Mouse (Mus musculus): Measurements from ENCODE around the gene Ostf1. TPM values are rescaled to one million over a fixed set of nuclear protein-coding genes. Genes with fewer than 3 reads are reported as not detected.

The Ostf1 gene
- total RNA-seq, 2 experiments from 2014 or later: 39.9 to 42.2 TPM

GRCm38 (mm10) chr19:18573907-18574306 is 57.7 kb downstream of the Ostf1 start:
- DNase-seq (ENCODE audit: low spot score in 2 of 2): no peak

- no peak for DNase-seq (ENCODE audit: low spot score in 2 of 2)
Observed at GRCm38 (mm10) chr19:18573443-18573842, 58.2 kb downstream of the Ostf1 start.

GRCm38 (mm10) chr19:18569496-18569895 is 62.1 kb downstream of the Ostf1 start:
- DNase-seq (ENCODE audit: low spot score in 2 of 2): no peak

- no peak for DNase-seq (ENCODE audit: low spot score in 2 of 2)
Observed at GRCm38 (mm10) chr19:18568828-18569430, 62.7 kb downstream of the Ostf1 start.

- no peak for DNase-seq (ENCODE audit: low spot score in 2 of 2)
Observed at GRCm38 (mm10) chr19:18567936-18568827, 63.4 kb downstream of the Ostf1 start.

GRCm38 (mm10) chr19:18567501-18567900 is 64.1 kb downstream of the Ostf1 start:
- no peak for DNase-seq (ENCODE audit: low spot score in 2 of 2)

- DNase-seq (ENCODE audit: low spot score in 2 of 2): no peak
Observed at GRCm38 (mm10) chr19:18557708-18558107, 73.9 kb downstream of the Ostf1 start.

GRCm38 (mm10) chr19:18555645-18556044 is 76.0 kb downstream of the Ostf1 start:
- no peak for DNase-seq (ENCODE audit: low spot score in 2 of 2)

- DNase-seq (ENCODE audit: low spot score in 2 of 2): peak in 1 of 2 experiments; percentile 61
Observed at GRCm38 (mm10) chr19:18548668-18549067, 83.0 kb downstream of the Ostf1 start.

Other genes with a start within 250 kb of the Ostf1 start
- 1 to 10 TPM; 5.6 to 5.9 TPM for gene Nmrk1, start 127 bp upstream of the Ostf1 start, total RNA-seq (2021)
- gene Carnmt1, start 38.9 kb upstream of the Ostf1 start, total RNA-seq (2021): 10 to 100 TPM; 27.7 to 28.0 TPM
- gene D030056L22Rik, start 81.4 kb upstream of the Ostf1 start, total RNA-seq (2021): 1 to 10 TPM; 4.8 TPM
- gene Trpm6, start 118.2 kb upstream of the Ostf1 start, total RNA-seq (2021): under 1 TPM; 0.27 to 0.47 TPM

Measured in gastrocnemius, postnatal 4 days (tissue).